In genomic region chr5:96221812-96222585, GRCm38 (mm10) we compare ENCODE assay signal across 7 mouse cellular contexts. TPM values are rescaled to one million over a fixed set of nuclear protein-coding genes. Genes with fewer than 3 reads are reported as not detected.
A peak's percentile ranks its signal among the peaks of the same experiment; 100 is the strongest.
DNase-seq lines count a peak whose midpoint lies in the region; ATAC-seq lines count a peak whose summit lies in the region.

No protein-coding gene starts in this region.

- DNase-seq in 3T3-L1 (ENCODE audit: low read depth, low spot score) (peak; percentile 94), A20 (ENCODE audit: low read depth, low spot score) (peak; percentile 89)
- peak; percentile 66 to 68 for DNase-seq in cerebellum, postnatal 14 days
- peak; percentile 71 for DNase-seq in lung, postnatal 36 days
- DNase-seq in limb, embryonic 10.5 days (ENCODE audit: low spot score) = no peak
- DNase-seq in ovary, postnatal 10 days (ENCODE audit: low spot score) = no peak

- H3K4me3 ChIP-seq in kidney, embryonic 16.5 days (ENCODE audit: low read length) = no peak overlapping the region
- H3K4me3 ChIP-seq in limb, embryonic 10.5 days = no peak overlapping the region

- H3K4me1 ChIP-seq in kidney, embryonic 16.5 days (ENCODE audit: insufficient read depth, low read length) = peaks cover 24% of the 10 kb centered on the region
- no peaks in the 10 kb centered on the region for H3K4me1 ChIP-seq in limb, embryonic 10.5 days

- H3K36me3 ChIP-seq in kidney, embryonic 16.5 days (ENCODE audit: insufficient read depth, low read length) = peaks cover 17% of the 10 kb centered on the region; the same call in 1 of the 2 replicates
- H3K36me3 ChIP-seq in limb, embryonic 10.5 days = peaks cover 30% of the 10 kb centered on the region

- H3K9me3 ChIP-seq in kidney, embryonic 16.5 days (ENCODE audit: low read length) = no peaks in the 10 kb centered on the region
- H3K9me3 ChIP-seq in limb, embryonic 10.5 days (replicated peaks) = no peaks in the 10 kb centered on the region

- no peak overlapping the region for H3K9ac ChIP-seq in kidney, embryonic 16.5 days (replicated peaks; ENCODE audit: low read length)

- WGBS in kidney, embryonic 16.5 days = 53% methylated on average over 5 of the region's 5 CpGs
- 76% methylated on average over 5 of the region's 5 CpGs for WGBS in limb, embryonic 10.5 days

- H3K4me2 ChIP-seq in kidney, embryonic 16.5 days (replicated peaks; ENCODE audit: low read depth, low read length) = no peak overlapping the region

- peak overlapping the region; percentile 31; the same call in 1 of the 2 replicates for H3K27ac ChIP-seq in kidney, embryonic 16.5 days (ENCODE audit: low read length)
- H3K27ac ChIP-seq in limb, embryonic 10.5 days = no peak overlapping the region

- ATAC-seq in kidney, embryonic 16.5 days (ENCODE audit: low FRiP score, low TSS enrichment) = peak; percentile 89

- H3K27me3 ChIP-seq in kidney, embryonic 16.5 days (ENCODE audit: insufficient read depth, low read length) = no peaks in the 10 kb centered on the region
- H3K27me3 ChIP-seq in limb, embryonic 10.5 days (ENCODE audit: low read depth, poor library complexity, severe bottlenecking) = no peaks in the 10 kb centered on the region

RNA-seq across cellular contexts. Expression of gene Mrpl1, which starts 12.7 kb away (rescaled TPM):
- polyA plus RNA-seq in kidney, embryonic 16.5 days (2015; fragmentation: Nextera tagmentation; extraction: Ambion mirVana) = 24.7 and 26.8 TPM in 2 replicates
- 23.7 and 26.4 TPM in 2 replicates for polyA plus RNA-seq in limb, embryonic 10.5 days (2016; fragmentation: Nextera tagmentation; extraction: Ambion mirVana)

RNA-seq across cellular contexts. Expression of gene Cnot6l, which starts 58.0 kb away (rescaled TPM):
- polyA plus RNA-seq in kidney, embryonic 16.5 days (2015; fragmentation: Nextera tagmentation; extraction: Ambion mirVana) = 18.4 and 23.9 TPM in 2 replicates
- 12.2 and 14.3 TPM in 2 replicates for polyA plus RNA-seq in limb, embryonic 10.5 days (2016; fragmentation: Nextera tagmentation; extraction: Ambion mirVana)

Comparison
In these comparisons a context has a peak if more than half of its experiments do, and no peak if none do; other contexts are left out.
1. DNase-seq: peak in 3T3-L1 (single experiment), A20 (single experiment), cerebellum, postnatal 14 days (2 of 2) and lung, postnatal 36 days (single experiment); none in limb, embryonic 10.5 days (single experiment) and ovary, postnatal 10 days (single experiment).